In genomic region chr2:158223497-158223896, GRCm38 (mm10) we compare ENCODE assay signal across 25 mouse cellular contexts. TPM values are rescaled to one million over a fixed set of nuclear protein-coding genes. Genes with fewer than 3 reads are reported as not detected.
"Had no signal": no experiment of that assay in that cellular context is flagged by ENCODE, and none has a peak within 500 bp of the region (broad histone marks: within the 10 kb centered on the region; RNA-seq: fewer than 3 reads in every experiment).

No protein-coding gene starts in this region.

- H3K9ac ChIP-seq: liver, embryonic 13.5 days; liver, postnatal 0 days; lung, embryonic 15.5 days; midbrain, embryonic 15.5 days had no signal

- ATAC-seq: liver, postnatal 0 days; midbrain, embryonic 15.5 days had no signal

- H3K4me2 ChIP-seq: liver, embryonic 13.5 days; lung, embryonic 15.5 days; midbrain, embryonic 11.5 days; midbrain, embryonic 15.5 days had no signal

- H3K27ac ChIP-seq: kidney, postnatal 0 days; liver, embryonic 13.5 days; lung, embryonic 15.5 days; macrophage; midbrain, embryonic 15.5 days had no signal

- H3K36me3 ChIP-seq: liver, embryonic 13.5 days; lung, embryonic 15.5 days; midbrain, embryonic 15.5 days had no signal

- H3K4me1 ChIP-seq: liver, embryonic 13.5 days; megakaryocyte, embryonic 14.5 days had no signal

- DNase-seq: kidney, adult 11 months; kidney, adult 9 months; kidney, postnatal 36 days; layer of hippocampus, adult 9-11 months; layer of hippocampus, postnatal 36 days; liver; liver, embryonic 13.5 days; liver, postnatal 0 days; lung, postnatal 14 days; right cerebral cortex, postnatal 4 days; spleen, adult 18-20 months; thymus, postnatal 36 days had no signal

- H3K4me3 ChIP-seq: liver, embryonic 13.5 days; lung, embryonic 15.5 days; megakaryocyte, embryonic 14.5 days; midbrain, embryonic 15.5 days had no signal

- H3K27me3 ChIP-seq: lung, embryonic 15.5 days; midbrain, embryonic 15.5 days had no signal

- H3K9me3 ChIP-seq: liver, embryonic 13.5 days; lung, embryonic 15.5 days; midbrain, embryonic 15.5 days had no signal

RNA-seq across cellular contexts. Expression of gene D630003M21Rik, which starts 5.5 kb away (rescaled TPM):
- total RNA-seq: monocyte, adult 5-6 weeks; neutrophil, adult 5-6 weeks had no signal
- polyA plus RNA-seq: macrophage had no signal

RNA-seq across cellular contexts. Expression of gene Bpi, which starts 34.4 kb away (rescaled TPM):
- total RNA-seq: layer of hippocampus, adult 18-20 months; layer of hippocampus, postnatal 36 days; left cerebral cortex, adult 8-10 months; left cerebral cortex, postnatal 25 days; monocyte, adult 5-6 weeks; neutrophil, adult 5-6 weeks had no signal
- polyA plus RNA-seq: liver, embryonic 13.5 days; liver, postnatal 0 days; lung, embryonic 15.5 days; macrophage; midbrain, embryonic 11.5 days; midbrain, embryonic 15.5 days; stomach, embryonic 14.5 days; thymus, postnatal 0 days had no signal
